Mouse (Mus musculus) neural tube, embryonic 12.5 days (tissue): ENCODE measurements around the gene Sugt1. TPM values are rescaled to one million over a fixed set of nuclear protein-coding genes. Genes with fewer than 3 reads are reported as not detected.
A peak's percentile ranks its signal among the peaks of the same experiment; 100 is the strongest.

Source experiments
- ATAC-seq: fragments of 200-750 bp; cut with Nextera tagmentation; 2 replicates; pipeline ENCODE4 v1.8.0; 2017; ENCODE audit warnings: low read depth, mild to moderate bottlenecking, moderate TSS enrichment, moderate library complexity; ENCODE audit not compliant: low FRiP score
- H3K27ac ChIP-seq: fragments of 300-500 bp; sonication (generic); 2 replicates; pipeline ENCODE4 v1.5.1; 2016
- H3K27me3 ChIP-seq: fragments of 300-500 bp; sonication (generic); replicated peaks from 2 replicates; pipeline ENCODE4 v1.6.1; 2016; ENCODE audit warnings: mild to moderate bottlenecking
- H3K36me3 ChIP-seq: fragments of 300-500 bp; sonication (generic); 2 replicates; pipeline ENCODE4 v1.6.1; 2016; ENCODE audit warnings: mild to moderate bottlenecking
- H3K4me1 ChIP-seq: fragments of 300-500 bp; sonication (generic); 2 replicates; pipeline ENCODE4 v1.6.1; 2016
- H3K4me2 ChIP-seq: fragments of 300-500 bp; sonication (generic); replicated peaks from 2 replicates; pipeline ENCODE4 v1.6.1; 2016; ENCODE audit warnings: mild to moderate bottlenecking
- H3K4me3 ChIP-seq: fragments of 300-500 bp; sonication (generic); 2 replicates; pipeline ENCODE4 v1.5.1; 2016
- H3K9ac ChIP-seq: fragments of 300-500 bp; sonication (generic); 2 replicates; pipeline ENCODE4 v1.6.1; 2016; ENCODE audit warnings: mild to moderate bottlenecking
- H3K9me3 ChIP-seq: fragments of 300-500 bp; sonication (generic); 2 replicates; pipeline ENCODE4 v1.6.1; 2016; ENCODE audit warnings: mild to moderate bottlenecking
- WGBS: fragments of 180-500 bp; shearing (Covaris S2); methylation state at CpG from one replicate; pipeline ENCODE4 v1.1.7; 2016; 5-methylcytosine and 5-hydroxymethylcytosine counted together
- polyA plus RNA-seq: library from polyadenylated mRNA; unstranded; fragments of >200 nt; fragmentation: Nextera tagmentation; extraction: Ambion mirVana; gene quantifications from 2 replicates; pipeline ENCODE4 v1.2.1, GENCODE M21; 2016

Sugt1 gene
- polyA plus RNA-seq, 1 experiment from 2014 or later: 127 TPM

DNA sequence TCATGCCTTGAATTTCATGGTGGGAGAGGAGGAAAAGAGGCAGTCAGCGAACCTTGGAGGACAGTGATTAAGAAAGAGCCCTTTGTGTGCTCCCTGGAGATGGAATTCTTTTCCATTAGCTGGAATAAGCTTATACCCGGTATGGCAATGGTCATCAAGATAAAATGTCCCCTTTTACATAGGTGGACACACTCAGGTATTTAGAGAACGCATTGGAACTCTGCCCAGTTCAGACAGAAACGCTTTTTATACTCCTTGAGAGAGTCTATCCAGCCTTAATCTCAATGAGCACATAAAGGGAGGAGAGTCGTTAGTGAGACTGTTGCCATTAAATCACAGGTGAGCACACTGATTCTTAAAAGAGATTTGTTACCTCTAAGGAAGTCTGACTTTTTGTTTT is 73.0 kb downstream of the Sugt1 start:
- ATAC-seq: peak; percentile 11; the same call in 1 of the 2 replicates
- H3K27me3 ChIP-seq: peaks cover 4% of the 10 kb centered on the region; the same call in 1 of the 2 replicates
- H3K9me3 ChIP-seq: no peaks in the 10 kb centered on the region
- no peaks in the 10 kb centered on the region for H3K36me3 ChIP-seq
- peaks cover 26% of the 10 kb centered on the region for H3K4me1 ChIP-seq
- WGBS: 30% methylated on average over 5 of the region's 5 CpGs
- no peak overlapping the region for H3K4me3 ChIP-seq
- peak overlapping the region; percentile 55 for H3K4me2 ChIP-seq
- no peak overlapping the region for H3K27ac ChIP-seq
- no peak overlapping the region for H3K9ac ChIP-seq

DNA sequence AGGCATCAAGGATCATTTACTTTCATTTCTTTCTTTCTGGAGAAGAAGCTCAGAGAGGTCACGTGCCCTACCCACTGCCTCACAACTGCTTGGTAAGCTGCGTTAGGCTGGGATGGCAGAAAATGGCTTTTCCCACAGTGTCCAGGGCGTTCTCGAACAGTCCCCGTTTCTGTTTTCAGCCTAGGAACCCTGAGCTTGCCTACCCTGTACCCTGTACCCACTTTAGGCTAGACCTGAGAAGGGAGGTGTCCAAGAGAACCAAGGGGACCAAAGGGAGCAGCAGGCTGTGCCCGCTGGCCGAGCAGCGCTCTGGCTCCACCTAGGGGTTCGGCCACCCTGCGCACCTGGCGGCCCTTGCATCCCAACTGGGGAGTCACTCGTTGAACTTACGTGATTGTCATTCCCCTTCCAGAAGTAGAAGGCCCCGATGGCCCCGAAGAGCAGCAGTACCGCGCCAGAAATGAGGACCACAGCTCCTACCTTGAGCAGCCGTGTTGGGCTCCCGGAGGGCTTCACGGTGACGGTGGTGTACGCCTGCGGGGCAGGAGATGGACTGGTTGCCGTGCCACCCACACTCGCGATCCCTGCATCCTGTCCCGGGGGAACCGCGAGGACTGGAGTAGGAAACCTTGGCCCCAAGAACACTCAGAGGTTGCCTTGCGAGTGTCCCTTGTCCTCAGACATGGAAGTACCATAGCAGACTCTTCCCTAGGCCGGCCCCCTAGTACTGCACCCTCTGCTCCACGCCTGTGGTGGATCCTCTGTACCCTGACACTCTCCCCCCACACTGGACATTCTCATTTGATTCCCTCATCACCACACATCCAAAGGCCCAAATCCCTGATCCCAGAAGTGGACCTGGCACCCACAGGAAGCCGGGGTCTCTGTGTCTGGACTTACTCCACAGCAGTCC is 73.8 kb downstream of the Sugt1 start:
- H3K36me3 ChIP-seq: no peaks in the 10 kb centered on the region
- no peak overlapping the region for H3K27ac ChIP-seq
- H3K4me3 ChIP-seq: peak overlapping the region; percentile 20
- 18% methylated on average over 33 of the region's 33 CpGs for WGBS
- ATAC-seq: peak; percentile 69
- peaks cover 26% of the 10 kb centered on the region for H3K4me1 ChIP-seq
- peak overlapping the region; percentile 55 for H3K4me2 ChIP-seq
- peaks cover 4% of the 10 kb centered on the region; the same call in 1 of the 2 replicates for H3K27me3 ChIP-seq
- no peaks in the 10 kb centered on the region for H3K9me3 ChIP-seq
- H3K9ac ChIP-seq: no peak overlapping the region

DNA sequence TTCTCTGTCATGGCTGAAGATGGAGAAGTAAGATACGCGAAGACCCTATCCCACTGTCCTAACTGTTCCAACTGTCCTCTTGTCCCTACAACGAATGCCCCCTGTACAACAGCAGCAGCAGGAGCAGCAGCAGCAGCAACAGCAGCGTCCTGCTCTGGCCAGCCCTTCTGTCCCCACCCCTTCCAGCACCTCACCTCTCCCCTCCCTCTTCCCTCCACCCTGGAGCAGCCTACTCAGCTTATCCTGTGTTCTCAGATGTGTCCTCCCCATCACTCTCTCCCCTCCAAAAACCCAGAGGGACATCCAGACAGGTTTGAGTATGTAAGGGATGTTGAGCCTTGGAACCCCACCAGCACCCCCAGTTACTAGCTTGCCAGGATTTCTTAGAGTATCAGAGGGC is 74.5 kb downstream of the Sugt1 start, which contains the start of gene Cnmd:
Gene Cnmd (minus strand): TSS at position 170 of the 400 bp plus-strand sequence.
- peaks cover 26% of the 10 kb centered on the region for H3K4me1 ChIP-seq
- WGBS: 60% methylated on average over 4 of the region's 4 CpGs
- no peak within 1 kb of the TSS for H3K9ac ChIP-seq
- H3K9me3 ChIP-seq: no peaks in the 10 kb centered on the region
- H3K27me3 ChIP-seq: peaks cover 4% of the 10 kb centered on the region; the same call in 1 of the 2 replicates
- ATAC-seq: no peak
- H3K4me2 ChIP-seq: peak within 1 kb of the TSS; percentile 55
- H3K4me3 ChIP-seq: peak within 1 kb of the TSS; percentile 20
- H3K27ac ChIP-seq: no peak within 1 kb of the TSS
- H3K36me3 ChIP-seq: no peaks in the 10 kb centered on the region

DNA sequence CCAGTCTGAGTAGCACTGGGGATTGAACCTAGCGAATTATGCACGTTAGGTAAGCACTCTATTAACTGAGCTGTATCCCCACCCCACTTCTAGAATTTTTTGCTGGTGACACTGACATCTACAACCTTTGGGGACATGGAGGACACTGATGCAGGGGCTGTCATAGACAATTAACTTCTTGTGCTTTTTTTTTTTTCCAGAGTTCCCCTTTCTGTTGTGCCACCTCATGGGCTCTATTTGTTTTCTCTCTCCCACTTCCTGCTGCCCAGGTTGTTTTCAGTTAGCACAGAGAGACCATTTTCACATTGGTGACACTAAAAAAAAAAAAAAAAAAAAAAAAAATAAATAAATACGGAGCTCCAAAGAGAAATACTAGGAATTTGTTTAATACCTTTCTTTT is 83.5 kb downstream of the Sugt1 start:
- Histone ChIP-seq H3K27ac (no peak overlapping the region), H3K4me2 (no peak overlapping the region), H3K36me3 (no peaks in the 10 kb centered on the region), H3K9me3 (no peaks in the 10 kb centered on the region), H3K9ac (no peak overlapping the region), H3K27me3 (no peaks in the 10 kb centered on the region), H3K4me1 (peaks cover 15% of the 10 kb centered on the region), H3K4me3 (no peak overlapping the region)
- ATAC-seq: no peak
- WGBS: 88% methylated on average over 3 of the region's 3 CpGs

DNA sequence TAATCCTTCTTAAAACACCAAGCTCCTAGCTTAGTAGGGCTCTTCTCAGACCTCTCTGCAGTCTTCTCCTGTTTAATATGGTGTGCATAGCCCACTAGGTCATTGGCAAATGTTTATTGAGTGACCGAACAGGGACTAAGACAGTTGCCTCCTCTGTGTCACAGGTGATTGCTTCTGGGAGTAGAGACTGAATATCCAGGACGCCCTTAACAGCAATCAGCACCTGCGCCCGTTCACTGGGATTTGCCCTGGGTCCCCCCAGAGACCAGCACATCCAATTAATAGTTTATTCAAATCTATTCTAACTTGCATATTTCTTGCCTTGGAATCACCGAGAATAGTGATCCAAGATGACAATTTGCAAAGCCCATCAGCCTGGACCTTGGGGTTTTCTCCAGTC is 85.1 kb downstream of the Sugt1 start:
- 0 out of 2 replicates have a peak overlapping the region, but pooled peaks have one; percentile 14 for H3K4me2 ChIP-seq
- no peak overlapping the region for H3K4me3 ChIP-seq
- no peaks in the 10 kb centered on the region for H3K36me3 ChIP-seq
- H3K27ac ChIP-seq: no peak overlapping the region
- H3K9ac ChIP-seq: no peak overlapping the region
- peaks cover 24% of the 10 kb centered on the region for H3K4me1 ChIP-seq
- H3K9me3 ChIP-seq: no peaks in the 10 kb centered on the region
- peak; percentile 46; the same call in 1 of the 2 replicates for ATAC-seq
- 0 out of 2 replicates have a peak, but pooled peaks cover 3% of the 10 kb centered on the region for H3K27me3 ChIP-seq
- 59% methylated on average over 5 of the region's 5 CpGs for WGBS

DNA sequence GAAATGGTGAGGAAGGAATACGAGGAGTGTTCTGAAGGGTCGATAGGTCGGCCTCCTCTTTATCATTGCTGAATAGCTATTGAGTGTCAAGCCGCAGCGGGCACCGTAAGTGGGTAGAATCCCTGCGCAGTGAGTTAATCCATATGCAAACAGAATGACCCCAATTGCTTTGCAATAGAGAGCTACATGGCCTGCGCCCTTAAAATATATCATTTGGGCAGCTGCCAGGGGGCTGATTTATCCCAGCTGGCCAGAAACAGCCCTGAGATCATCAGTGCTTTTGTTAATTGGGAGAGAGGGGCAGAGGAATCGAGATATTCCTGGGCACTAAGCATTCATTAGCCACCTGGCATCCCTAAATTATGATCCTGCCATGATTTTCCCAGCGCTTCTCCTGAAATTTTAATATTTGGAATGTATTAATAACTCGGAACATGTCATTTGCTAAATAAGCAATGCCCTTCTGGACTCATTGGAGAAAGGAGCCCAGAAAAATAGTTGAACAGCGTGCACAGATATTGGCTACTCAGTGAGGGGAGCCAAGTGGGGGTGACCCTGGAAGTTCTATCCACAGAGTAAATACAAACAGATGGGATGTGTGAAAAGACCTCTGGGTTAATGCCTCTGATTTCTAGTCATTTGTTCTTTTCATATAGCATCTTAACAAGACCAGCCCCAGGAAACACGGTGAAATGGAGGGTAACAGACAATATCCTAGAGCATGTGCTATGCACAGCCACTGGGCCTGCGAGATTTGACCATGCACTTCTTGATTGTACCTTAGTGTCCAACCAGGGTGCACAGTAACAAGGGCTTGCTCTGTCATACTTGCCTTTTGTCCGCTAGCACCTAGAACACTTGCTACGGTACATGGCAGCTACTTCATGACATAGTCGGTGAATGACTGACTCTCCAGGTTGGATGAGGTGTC is 85.9 kb downstream of the Sugt1 start:
- WGBS: 37% methylated on average over 17 of the region's 17 CpGs
- Histone ChIP-seq H3K4me2 (0 out of 2 replicates have a peak overlapping the region, but pooled peaks have one; percentile 14), H3K27ac (0 out of 2 replicates have a peak overlapping the region, but pooled peaks have one; percentile 2), H3K27me3 (0 out of 2 replicates have a peak, but pooled peaks cover 3% of the 10 kb centered on the region), H3K36me3 (no peaks in the 10 kb centered on the region), H3K4me1 (peaks cover 24% of the 10 kb centered on the region), H3K9ac (no peak overlapping the region), H3K4me3 (no peak overlapping the region), H3K9me3 (no peaks in the 10 kb centered on the region)
- ATAC-seq: peak; percentile 74

DNA sequence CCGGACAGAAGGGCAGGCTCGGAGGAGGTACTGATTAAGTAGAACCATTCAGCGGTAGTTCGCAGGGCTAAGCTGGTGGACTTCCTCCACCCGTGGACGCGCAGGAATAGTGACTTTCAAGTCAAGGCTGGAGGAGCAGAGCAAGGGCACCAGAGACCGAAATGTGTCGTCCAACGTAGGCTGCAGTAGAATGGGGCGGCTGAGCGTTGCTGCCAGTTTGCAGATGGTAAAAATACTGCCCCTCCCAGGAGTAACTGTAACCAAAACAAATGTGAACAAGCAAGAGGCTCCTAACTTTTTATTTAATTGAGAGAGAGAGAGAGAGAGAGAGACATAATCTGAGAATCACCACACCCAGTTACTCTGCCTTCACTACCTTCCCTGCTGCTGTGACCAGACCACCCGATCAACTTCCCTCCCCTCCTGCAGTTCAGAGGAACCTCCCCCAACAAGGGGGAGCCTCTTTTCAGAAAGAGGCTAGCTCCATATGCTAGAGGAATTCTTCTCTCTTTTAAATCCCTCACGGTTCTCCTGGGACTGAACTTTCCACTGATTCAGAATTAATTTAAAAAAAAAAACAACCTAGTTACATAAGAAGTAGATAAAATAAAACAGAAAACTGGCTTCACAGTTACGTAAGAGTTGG is 89.7 kb downstream of the Sugt1 start:
- Histone ChIP-seq H3K27me3 (0 out of 2 replicates have a peak, but pooled peaks cover 3% of the 10 kb centered on the region), H3K4me2 (0 out of 2 replicates have a peak overlapping the region, but pooled peaks have one; percentile 1), H3K9ac (no peak overlapping the region), H3K4me3 (no peak overlapping the region), H3K4me1 (peaks cover 24% of the 10 kb centered on the region), H3K9me3 (no peaks in the 10 kb centered on the region), H3K36me3 (no peaks in the 10 kb centered on the region), H3K27ac (no peak overlapping the region)
- WGBS: 51% methylated on average over 15 of the region's 15 CpGs
- ATAC-seq: no peak

DNA sequence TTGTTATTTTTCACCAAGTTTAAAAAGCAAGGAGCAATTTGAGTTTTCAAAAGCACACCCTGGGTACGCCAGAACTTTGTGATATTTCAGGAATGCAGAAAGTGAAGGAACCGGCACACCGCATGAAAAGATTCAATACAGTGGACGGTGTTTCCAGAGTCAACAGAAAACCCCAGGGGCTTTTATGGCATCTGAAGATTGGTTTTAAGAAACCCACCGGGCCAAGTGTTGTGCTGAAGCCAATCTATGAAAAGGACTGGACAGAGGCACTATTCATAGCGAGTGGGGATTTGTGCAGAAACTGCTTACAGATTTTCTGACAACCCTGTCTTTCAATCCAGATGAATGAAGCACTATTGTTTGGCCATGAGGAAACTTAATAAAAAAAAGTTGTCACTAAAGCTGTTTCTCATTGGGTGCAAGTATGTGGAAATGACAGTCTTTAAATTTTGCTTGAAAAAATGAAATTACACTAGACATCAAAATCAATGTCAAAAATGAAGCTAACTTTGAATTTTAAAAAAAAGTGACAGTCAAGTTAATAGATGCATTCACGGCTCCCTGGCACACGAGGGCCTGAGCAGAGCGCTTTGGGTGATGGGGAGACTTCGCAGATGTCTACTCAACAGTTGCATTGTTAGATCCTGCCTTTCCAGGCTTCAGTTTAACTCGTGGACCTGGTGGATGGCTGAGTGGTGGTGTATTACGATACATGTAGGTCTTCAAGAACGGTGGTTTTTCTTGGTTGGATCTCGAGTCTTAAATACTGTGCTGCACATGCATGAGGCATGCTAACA is 90.6 kb downstream of the Sugt1 start:
- no peaks in the 10 kb centered on the region for H3K36me3 ChIP-seq
- H3K4me2 ChIP-seq: no peak overlapping the region
- H3K9me3 ChIP-seq: no peaks in the 10 kb centered on the region
- H3K9ac ChIP-seq: no peak overlapping the region
- peaks cover 16% of the 10 kb centered on the region for H3K4me1 ChIP-seq
- H3K4me3 ChIP-seq: no peak overlapping the region
- ATAC-seq: no peak
- no peak overlapping the region for H3K27ac ChIP-seq
- 53% methylated on average over 14 of the region's 14 CpGs for WGBS
- H3K27me3 ChIP-seq: 0 out of 2 replicates have a peak, but pooled peaks cover 3% of the 10 kb centered on the region

DNA sequence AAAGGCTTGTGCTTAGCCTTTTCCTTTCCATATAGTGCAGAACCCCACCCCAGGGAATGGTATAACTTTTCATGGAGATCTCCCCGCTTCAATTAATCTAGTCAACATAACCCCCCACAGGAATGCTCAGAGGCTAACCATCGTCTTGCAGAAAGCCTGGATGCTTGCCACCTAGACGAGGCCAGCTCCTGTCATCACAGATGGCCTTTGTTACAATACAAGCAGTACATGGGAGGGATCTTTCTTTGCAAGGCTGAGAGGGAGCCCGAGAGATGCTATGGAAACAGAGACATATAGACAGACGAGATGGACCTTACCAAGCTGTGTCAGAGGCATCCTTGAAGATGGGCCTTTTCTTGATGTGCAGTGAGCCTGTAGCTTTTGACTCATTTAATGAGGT is 93.2 kb downstream of the Sugt1 start:
- no peak overlapping the region for H3K9ac ChIP-seq
- ATAC-seq: no peak
- no peak overlapping the region for H3K4me3 ChIP-seq
- no peaks in the 10 kb centered on the region for H3K9me3 ChIP-seq
- 68% methylated on average over 5 of the region's 5 CpGs for WGBS
- no peak overlapping the region for H3K27ac ChIP-seq
- peaks cover 9% of the 10 kb centered on the region; the same call in 1 of the 2 replicates for H3K4me1 ChIP-seq
- no peaks in the 10 kb centered on the region for H3K36me3 ChIP-seq
- H3K27me3 ChIP-seq: 0 out of 2 replicates have a peak, but pooled peaks cover 3% of the 10 kb centered on the region
- no peak overlapping the region for H3K4me2 ChIP-seq
